Mouse (Mus musculus) kidney, adult 2 months (tissue): Measurements from ENCODE around the gene Ptprg. TPM values are rescaled to one million over a fixed set of nuclear protein-coding genes. Genes with fewer than 3 reads are reported as not detected.

ENCODE experiments used
- DNase-seq: peaks from one replicate; pipeline ENCODE4 v3.0.0; 2021
- H3K27ac ChIP-seq: fragments of 200-500 bp; 2 replicates; pipeline ENCODE4 v1.5.1; 2012; ENCODE audit warnings: low read depth, low read length, control low read depth, inconsistent platforms; ENCODE audit not compliant: insufficient read depth
- H3K27me3 ChIP-seq: fragments of 200-500 bp; replicated peaks from 2 replicates; pipeline ENCODE4 v1.6.1; 2012; ENCODE audit warnings: mild to moderate bottlenecking, moderate library complexity, low read length, inconsistent platforms; ENCODE audit not compliant: control insufficient read depth, insufficient read depth
- H3K36me3 ChIP-seq: fragments of 200-500 bp; 2 replicates; pipeline ENCODE4 v1.6.1; 2012; ENCODE audit warnings: mild to moderate bottlenecking, moderate library complexity, low read length, inconsistent platforms; ENCODE audit not compliant: control insufficient read depth, insufficient read depth
- H3K4me1 ChIP-seq: fragments of 200-500 bp; 2 replicates; pipeline ENCODE4 v1.6.1; 2011; ENCODE audit warnings: low read length; ENCODE audit not compliant: control insufficient read depth, insufficient read depth
- H3K4me3 ChIP-seq: fragments of 200-500 bp; 2 replicates; pipeline ENCODE4 v1.5.1; 2011; ENCODE audit warnings: mild to moderate bottlenecking, low read depth, low read length, control low read depth; ENCODE audit not compliant: insufficient read depth
- CTCF ChIP-seq: fragments of 200-500 bp; conservative IDR thresholded peaks from 2 replicates; pipeline ENCODE4 v1.5.1; 2011; ENCODE audit warnings: low read depth, mild to moderate bottlenecking, control low read depth, low read length, moderate library complexity, mixed read lengths; ENCODE audit not compliant: insufficient read depth, insufficient read length
- POLR2A ChIP-seq: fragments of 200-500 bp; IDR thresholded peaks from one replicate; pipeline ENCODE4 v1.6.1; 2011; ENCODE audit warnings: low read depth, low read length, control low read depth
- WGBS: fragments of 180-500 bp; shearing (Covaris S2); methylation state at CpG from one replicate; pipeline ENCODE4 v1.1.7; 2018; 5-methylcytosine and 5-hydroxymethylcytosine counted together
- polyA plus RNA-seq: library from polyadenylated mRNA; depleted of rRNA; stranded (reverse); fragments of >200 nt; gene quantifications from 2 replicates; pipeline ENCODE4 v1.2.3, GENCODE M21; 2012

Gene Ptprg
- polyA plus RNA-seq, 1 experiment = 39.2 TPM

GRCm38 (mm10) chr14:11864840-11865239 lies 311.5 kb downstream of the Ptprg start:
- H3K4me1 ChIP-seq = peaks cover 7% of the 10 kb centered on the region; the same call in 1 of the 2 replicates
- H3K27ac ChIP-seq = no peak overlapping the region
- H3K4me3 ChIP-seq = no peak overlapping the region
- H3K36me3 ChIP-seq = no peaks in the 10 kb centered on the region
- 57% methylated on average over 3 of the region's 3 CpGs for WGBS
- H3K27me3 ChIP-seq = no peaks in the 10 kb centered on the region
- DNase-seq = no peak
- no peak for TF ChIP-seq POLR2A
- TF ChIP-seq CTCF = no peak

DNA sequence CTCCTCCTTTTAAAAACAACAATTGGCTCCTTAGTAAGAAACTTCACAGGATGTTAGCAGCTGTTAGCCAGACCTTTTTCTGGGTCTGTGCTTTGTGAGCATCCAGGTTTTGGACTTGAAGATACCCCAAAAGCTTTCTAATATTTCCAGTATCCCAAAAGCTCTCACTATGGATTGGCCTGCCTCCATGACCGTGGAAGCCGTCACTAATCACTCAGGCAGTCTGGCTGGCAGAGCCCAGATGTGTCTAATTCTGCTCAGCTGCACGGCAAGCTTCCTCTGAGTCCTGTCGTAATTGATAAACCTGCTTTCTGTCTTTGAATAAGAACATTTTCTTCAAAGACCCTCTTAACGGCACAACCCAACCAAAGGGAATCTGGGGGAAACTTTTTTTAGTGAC lies 312.0 kb downstream of the Ptprg start:
- H3K4me3 ChIP-seq = no peak overlapping the region
- no peak for DNase-seq
- peaks cover 7% of the 10 kb centered on the region; the same call in 1 of the 2 replicates for H3K4me1 ChIP-seq
- no peak overlapping the region for H3K27ac ChIP-seq
- no peak for TF ChIP-seq CTCF
- TF ChIP-seq POLR2A = no peak
- WGBS = 58% methylated on average over 5 of the region's 5 CpGs
- H3K36me3 ChIP-seq = no peaks in the 10 kb centered on the region
- no peaks in the 10 kb centered on the region for H3K27me3 ChIP-seq

- Histone ChIP-seq H3K4me3 (no peak overlapping the region), H3K4me1 (peaks cover 7% of the 10 kb centered on the region; the same call in 1 of the 2 replicates), H3K27ac (peak overlapping the region; percentile 45; the same call in 1 of the 2 replicates), H3K36me3 (no peaks in the 10 kb centered on the region), H3K27me3 (no peaks in the 10 kb centered on the region)
- TF ChIP-seq CTCF (no peak), POLR2A (no peak)
- DNase-seq = peak; percentile 65
- 54% methylated on average over 6 of the region's 6 CpGs for WGBS
Observed at GRCm38 (mm10) chr14:11865872-11866271, 312.5 kb downstream of the Ptprg start.

GRCm38 (mm10) chr14:11866416-11866815 lies 313.1 kb downstream of the Ptprg start:
- 60% methylated on average over 7 of the region's 7 CpGs for WGBS
- Histone ChIP-seq H3K36me3 (no peaks in the 10 kb centered on the region), H3K27ac (no peak overlapping the region), H3K27me3 (no peaks in the 10 kb centered on the region), H3K4me1 (peaks cover 7% of the 10 kb centered on the region; the same call in 1 of the 2 replicates), H3K4me3 (no peak overlapping the region)
- peak; percentile 79 for DNase-seq
- TF ChIP-seq POLR2A = no peak
- TF ChIP-seq CTCF = no peak

DNA sequence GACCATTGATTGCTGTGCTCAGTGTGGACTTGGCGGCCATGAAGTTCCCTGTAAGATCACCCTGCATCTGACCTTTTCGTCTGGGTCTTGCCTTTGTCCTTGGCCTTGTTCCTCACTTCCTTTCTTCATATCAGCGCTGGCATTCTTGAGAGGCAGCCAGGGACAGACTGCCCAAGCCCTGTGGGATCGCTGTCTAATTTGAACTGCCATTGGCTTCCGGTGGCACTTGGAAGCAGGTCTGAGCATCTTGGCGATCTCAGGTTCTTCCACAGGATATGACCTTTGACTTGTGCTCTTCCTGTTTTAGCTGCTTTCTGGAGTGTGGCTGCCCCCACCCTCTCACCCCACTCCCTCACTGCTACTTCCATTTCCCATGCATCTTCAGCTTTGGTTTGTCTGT lies 315.3 kb downstream of the Ptprg start:
- H3K27me3 ChIP-seq = no peaks in the 10 kb centered on the region
- TF ChIP-seq POLR2A (no peak), CTCF (no peak)
- H3K4me1 ChIP-seq = peaks cover 7% of the 10 kb centered on the region; the same call in 1 of the 2 replicates
- H3K4me3 ChIP-seq = no peak overlapping the region
- no peaks in the 10 kb centered on the region for H3K36me3 ChIP-seq
- peak overlapping the region; percentile 27; the same call in 1 of the 2 replicates for H3K27ac ChIP-seq
- WGBS = 51% methylated on average over 6 of the region's 6 CpGs
- DNase-seq = peak; percentile 90

GRCm38 (mm10) chr14:11871752-11872344 lies 318.5 kb downstream of the Ptprg start:
- no peak for DNase-seq
- 0 out of 2 replicates have a peak overlapping the region, but pooled peaks have one; percentile 12 for H3K27ac ChIP-seq
- WGBS = 75% methylated on average over 8 of the region's 8 CpGs

DNA sequence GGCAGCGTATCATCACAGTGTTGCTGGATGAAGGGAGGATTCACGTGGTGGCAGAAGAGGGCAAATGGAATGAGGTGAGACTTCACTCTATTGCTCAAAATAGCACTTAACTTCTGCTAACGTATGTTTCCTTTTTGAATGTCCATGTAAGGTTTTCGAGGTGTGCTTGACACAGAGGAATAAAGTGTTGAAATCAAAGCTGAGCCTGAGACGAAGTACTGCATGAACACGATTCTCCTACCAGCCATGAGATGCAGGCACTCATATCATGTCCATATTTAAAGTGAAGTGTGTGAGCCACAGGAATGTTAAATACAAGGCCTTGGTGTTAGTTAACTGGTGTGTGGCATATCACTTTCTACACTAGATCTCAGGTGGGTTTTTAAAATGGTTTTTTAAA lies 320.9 kb downstream of the Ptprg start:
- no peaks in the 10 kb centered on the region for H3K27me3 ChIP-seq
- WGBS = 94% methylated on average over 6 of the region's 6 CpGs
- H3K4me3 ChIP-seq = no peak overlapping the region
- H3K36me3 ChIP-seq = no peaks in the 10 kb centered on the region
- H3K4me1 ChIP-seq = no peaks in the 10 kb centered on the region
- no peak for DNase-seq
- TF ChIP-seq POLR2A = no peak
- no peak for TF ChIP-seq CTCF
- H3K27ac ChIP-seq = no peak overlapping the region

More at GRCm38 (mm10) chr14:11871752-11872344, 318.5 kb downstream of the Ptprg start:
- TF ChIP-seq POLR2A = no peak
- TF ChIP-seq CTCF = no peak
- Histone ChIP-seq H3K27me3 (no peaks in the 10 kb centered on the region), H3K4me3 (no peak overlapping the region), H3K4me1 (no peaks in the 10 kb centered on the region), H3K36me3 (no peaks in the 10 kb centered on the region)
